Mouse (Mus musculus) neural tube, embryonic 14.5 days (tissue): ENCODE results near the gene Proser2. TPM values are rescaled to one million over a fixed set of nuclear protein-coding genes. Genes with fewer than 3 reads are reported as not detected.

Experiments used
- ATAC-seq: fragments of 200-750 bp; cut with Nextera tagmentation; 2 replicates; pipeline ENCODE4 v1.8.0; 2017; ENCODE audit warnings: low read depth, mild to moderate bottlenecking, moderate TSS enrichment, moderate library complexity
- H3K27ac ChIP-seq: fragments of 300-500 bp; sonication (generic); 2 replicates; pipeline ENCODE4 v1.5.1; 2014; ENCODE audit warnings: low read depth, mild to moderate bottlenecking, control low read depth, low read length, moderate library complexity, mixed read lengths
- H3K27me3 ChIP-seq: fragments of 300-500 bp; sonication (generic); 2 replicates; pipeline ENCODE4 v1.6.1; 2014; ENCODE audit warnings: low read length; ENCODE audit not compliant: control insufficient read depth, insufficient read depth
- H3K36me3 ChIP-seq: fragments of 300-500 bp; sonication (generic); 2 replicates; pipeline ENCODE4 v1.6.1; 2014; ENCODE audit warnings: low read length, mixed read lengths; ENCODE audit not compliant: control insufficient read depth, insufficient read depth
- H3K4me1 ChIP-seq: fragments of 300-500 bp; sonication (generic); 2 replicates; pipeline ENCODE4 v1.6.1; 2014; ENCODE audit warnings: low read length; ENCODE audit not compliant: control insufficient read depth, insufficient read depth
- H3K4me2 ChIP-seq: fragments of 300-500 bp; sonication (generic); 2 replicates; pipeline ENCODE4 v1.6.1; 2014; ENCODE audit warnings: mild to moderate bottlenecking, low read depth, low read length, control low read depth
- H3K4me3 ChIP-seq: fragments of 300-500 bp; sonication (generic); 2 replicates; pipeline ENCODE4 v1.5.1; 2014; ENCODE audit warnings: low read depth, low read length, control low read depth, mixed read lengths
- H3K9ac ChIP-seq: fragments of 300-500 bp; sonication (generic); replicated peaks from 2 replicates; pipeline ENCODE4 v1.6.1; 2014; ENCODE audit warnings: low read depth, mild to moderate bottlenecking, control low read depth, low read length, mixed read lengths
- H3K9me3 ChIP-seq: fragments of 300-500 bp; sonication (generic); 2 replicates; pipeline ENCODE4 v1.6.1; 2016; ENCODE audit warnings: low read length; ENCODE audit not compliant: control insufficient read depth
- WGBS: fragments of 180-500 bp; shearing (Covaris S2); extraction: QIAGEN DNeasy Blood & Tissue Kit; methylation state at CpG from one replicate; pipeline ENCODE4 v1.1.7; 2014; 5-methylcytosine and 5-hydroxymethylcytosine counted together
- polyA plus RNA-seq: library from polyadenylated mRNA; unstranded; fragments of >200 nt; fragmentation: Nextera tagmentation; extraction: Ambion mirVana; gene quantifications from 2 replicates; pipeline ENCODE4 v1.2.1, GENCODE M21; 2014

The Proser2 gene
- polyA plus RNA-seq, 1 experiment from 2014 or later: 10.9 TPM

DNA sequence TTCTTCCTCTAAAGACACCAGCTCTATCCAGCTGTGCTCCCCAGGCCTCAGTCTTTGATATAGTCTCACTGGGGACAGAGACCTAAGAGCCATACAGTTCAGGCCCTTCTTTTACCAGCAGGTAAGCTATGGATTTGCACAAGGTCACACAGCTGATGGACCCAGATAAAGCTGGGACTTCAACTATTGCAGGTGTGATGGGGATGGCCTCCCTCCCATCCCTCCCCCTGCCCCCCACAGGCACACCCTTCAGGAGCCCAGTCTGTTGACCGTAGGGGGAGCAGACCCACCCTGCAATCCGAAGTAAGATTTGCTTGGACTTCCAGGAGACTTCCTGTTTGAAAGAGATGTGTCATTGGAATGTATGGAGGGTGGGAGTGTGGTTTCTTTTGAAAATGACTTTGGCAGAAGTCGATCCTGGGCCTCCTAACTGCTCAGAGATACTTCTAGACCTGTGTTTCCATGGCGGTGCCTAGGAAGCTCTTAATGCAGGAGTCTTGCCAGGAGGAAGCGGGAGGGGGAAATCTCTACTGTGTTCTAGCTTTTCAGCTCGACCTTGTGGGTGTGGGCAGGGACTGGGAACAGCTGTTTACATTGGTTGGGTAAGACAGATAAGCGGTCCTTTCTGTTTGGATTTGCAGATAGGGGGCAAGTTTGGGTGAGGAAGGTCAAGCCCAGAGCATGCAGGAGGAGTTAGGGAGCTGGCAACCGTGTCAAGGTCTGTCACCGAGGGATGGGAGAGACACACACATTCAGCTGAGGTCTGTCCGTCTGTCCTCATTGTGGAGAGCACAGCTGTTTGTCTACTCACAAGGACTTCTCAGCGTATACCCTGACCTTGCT is 58.2 kb downstream of the Proser2 start:
- H3K4me2 ChIP-seq: no peak overlapping the region
- H3K4me1 ChIP-seq: no peaks in the 10 kb centered on the region
- ATAC-seq: no peak; the same call in 1 of the 2 replicates
- no peak overlapping the region for H3K4me3 ChIP-seq
- H3K9ac ChIP-seq: no peak overlapping the region
- no peaks in the 10 kb centered on the region for H3K27me3 ChIP-seq
- 67% methylated on average over 11 of the region's 11 CpGs for WGBS
- no peaks in the 10 kb centered on the region for H3K9me3 ChIP-seq
- no peaks in the 10 kb centered on the region for H3K36me3 ChIP-seq
- no peak overlapping the region for H3K27ac ChIP-seq

GRCm38 (mm10) chr2:6070925-6071324 is 59.1 kb downstream of the Proser2 start:
- no peaks in the 10 kb centered on the region for H3K36me3 ChIP-seq
- H3K4me1 ChIP-seq: no peaks in the 10 kb centered on the region
- no peaks in the 10 kb centered on the region for H3K27me3 ChIP-seq
- no peak overlapping the region for H3K9ac ChIP-seq
- no peak overlapping the region for H3K4me3 ChIP-seq
- 59% methylated on average over 11 of the region's 11 CpGs for WGBS
- H3K27ac ChIP-seq: no peak overlapping the region
- H3K4me2 ChIP-seq: no peak overlapping the region
- H3K9me3 ChIP-seq: no peaks in the 10 kb centered on the region
- ATAC-seq: no peak

DNA sequence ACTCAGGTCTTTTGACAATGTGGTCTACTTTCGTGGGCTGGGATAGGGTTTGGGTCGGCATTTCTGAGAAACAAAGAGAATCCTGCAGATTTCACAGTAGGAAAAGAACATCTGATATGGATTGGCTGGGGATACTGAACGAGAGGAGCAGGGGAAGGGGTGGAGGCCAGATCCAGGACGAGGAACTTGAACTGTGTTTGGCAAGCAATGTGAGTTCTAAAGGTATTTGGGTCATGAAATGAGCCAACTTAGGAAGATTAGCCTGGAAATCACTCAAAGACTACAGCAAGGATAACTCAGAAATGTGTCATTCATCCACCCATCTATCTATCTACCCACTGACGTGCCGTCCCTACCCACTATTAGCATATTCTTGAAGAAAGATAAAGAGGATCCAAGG is 62.7 kb downstream of the Proser2 start:
- Histone ChIP-seq H3K4me1 (no peaks in the 10 kb centered on the region), H3K27me3 (no peaks in the 10 kb centered on the region), H3K27ac (no peak overlapping the region), H3K9ac (no peak overlapping the region), H3K4me3 (no peak overlapping the region), H3K36me3 (no peaks in the 10 kb centered on the region), H3K9me3 (no peaks in the 10 kb centered on the region), H3K4me2 (no peak overlapping the region)
- 84% methylated on average over 6 of the region's 6 CpGs for WGBS
- ATAC-seq: no peak

- Histone ChIP-seq H3K27me3 (no peaks in the 10 kb centered on the region), H3K4me1 (no peaks in the 10 kb centered on the region), H3K4me3 (no peak overlapping the region), H3K36me3 (peaks cover 4% of the 10 kb centered on the region; the same call in 1 of the 2 replicates), H3K9me3 (no peaks in the 10 kb centered on the region), H3K27ac (no peak overlapping the region), H3K9ac (no peak overlapping the region), H3K4me2 (no peak overlapping the region)
- no peak for ATAC-seq
- WGBS: 80% methylated on average over 10 of the region's 10 CpGs
Measured at GRCm38 (mm10) chr2:6060071-6060804, 69.8 kb downstream of the Proser2 start.

- H3K36me3 ChIP-seq: peaks cover 5% of the 10 kb centered on the region; the same call in 1 of the 2 replicates
- 92% methylated on average over 2 of the region's 2 CpGs for WGBS
- H3K9me3 ChIP-seq: no peaks in the 10 kb centered on the region
- H3K27ac ChIP-seq: no peak overlapping the region
- H3K4me2 ChIP-seq: no peak overlapping the region
- no peak overlapping the region for H3K9ac ChIP-seq
- no peak for ATAC-seq
- no peak overlapping the region for H3K4me3 ChIP-seq
- H3K4me1 ChIP-seq: no peaks in the 10 kb centered on the region
- H3K27me3 ChIP-seq: no peaks in the 10 kb centered on the region
Measured at GRCm38 (mm10) chr2:6059291-6059690, 70.7 kb downstream of the Proser2 start.

DNA sequence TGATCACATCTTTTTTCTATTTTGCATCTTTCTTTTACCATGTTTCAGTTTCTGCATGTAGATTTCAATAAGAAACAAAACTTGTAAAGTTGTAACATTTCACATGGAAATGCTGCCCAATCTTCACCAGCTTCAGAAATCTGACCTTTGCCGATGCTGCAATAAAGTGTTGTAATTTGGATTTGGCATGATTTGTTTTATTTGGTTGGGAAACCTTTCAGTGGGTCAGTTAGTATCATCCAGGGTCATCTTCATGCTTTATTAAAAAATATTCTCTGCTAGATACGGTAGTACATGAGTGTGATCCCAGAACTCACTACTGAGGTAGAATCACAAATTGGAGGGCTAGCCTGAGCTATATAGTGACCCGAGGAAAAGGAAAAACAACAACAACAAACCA is 73.5 kb downstream of the Proser2 start:
- Histone ChIP-seq H3K9ac (no peak overlapping the region), H3K4me1 (no peaks in the 10 kb centered on the region), H3K9me3 (no peaks in the 10 kb centered on the region), H3K36me3 (peaks cover 17% of the 10 kb centered on the region; the same call in 1 of the 2 replicates), H3K4me2 (no peak overlapping the region), H3K27me3 (no peaks in the 10 kb centered on the region), H3K27ac (no peak overlapping the region), H3K4me3 (no peak overlapping the region)
- WGBS: 96% methylated on average over 3 of the region's 3 CpGs
- no peak for ATAC-seq

DNA sequence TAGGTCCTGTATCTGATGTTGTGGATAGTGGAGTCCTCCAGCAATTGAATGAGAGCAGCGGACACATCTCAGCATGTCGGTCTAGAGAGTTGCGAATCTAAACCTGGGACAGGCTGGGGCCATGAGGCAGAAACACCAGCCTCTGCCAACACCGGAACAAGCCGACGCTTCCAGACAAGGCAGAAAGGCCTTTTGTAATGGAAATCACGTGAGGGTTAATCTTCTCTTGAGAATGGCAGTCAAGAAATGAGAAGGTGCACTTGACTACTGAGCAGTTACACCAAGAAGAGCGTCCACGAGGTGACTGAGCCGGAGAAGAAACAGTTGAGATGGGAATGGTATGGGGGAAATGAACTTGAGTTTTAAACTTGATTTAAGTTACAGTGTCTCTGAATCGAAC is 74.5 kb downstream of the Proser2 start:
- Histone ChIP-seq H3K4me1 (no peaks in the 10 kb centered on the region), H3K36me3 (peaks cover 26% of the 10 kb centered on the region; the same call in 1 of the 2 replicates), H3K9ac (no peak overlapping the region), H3K27me3 (no peaks in the 10 kb centered on the region), H3K4me3 (no peak overlapping the region), H3K4me2 (no peak overlapping the region), H3K27ac (no peak overlapping the region), H3K9me3 (no peaks in the 10 kb centered on the region)
- 63% methylated on average over 11 of the region's 11 CpGs for WGBS
- ATAC-seq: no peak

GRCm38 (mm10) chr2:6049018-6049417 is 81.0 kb downstream of the Proser2 start:
- H3K27me3 ChIP-seq: no peaks in the 10 kb centered on the region
- ATAC-seq: no peak
- H3K9ac ChIP-seq: no peak overlapping the region
- no peak overlapping the region for H3K4me2 ChIP-seq
- no peaks in the 10 kb centered on the region for H3K9me3 ChIP-seq
- no peaks in the 10 kb centered on the region for H3K4me1 ChIP-seq
- no peak overlapping the region for H3K27ac ChIP-seq
- WGBS: 93% methylated on average over 3 of the region's 3 CpGs
- H3K36me3 ChIP-seq: peaks cover 29% of the 10 kb centered on the region; the same call in 1 of the 2 replicates
- no peak overlapping the region for H3K4me3 ChIP-seq

- H3K9me3 ChIP-seq: no peaks in the 10 kb centered on the region
- H3K4me2 ChIP-seq: no peak overlapping the region
- no peak overlapping the region for H3K9ac ChIP-seq
- WGBS: 87% methylated on average over 4 of the region's 4 CpGs
- no peaks in the 10 kb centered on the region for H3K27me3 ChIP-seq
- no peak for ATAC-seq
- H3K4me3 ChIP-seq: no peak overlapping the region
- no peak overlapping the region for H3K27ac ChIP-seq
- no peaks in the 10 kb centered on the region for H3K4me1 ChIP-seq
- peaks cover 29% of the 10 kb centered on the region; the same call in 1 of the 2 replicates for H3K36me3 ChIP-seq
Measured at GRCm38 (mm10) chr2:6048570-6048969, 81.4 kb downstream of the Proser2 start.
